Mouse (Mus musculus) megakaryocyte, embryonic 14.5 days (primary cell): ENCODE measurements around the gene 1700001C02Rik.

ENCODE experiments used
- FLI1 ChIP-seq: IDR thresholded peaks from 2 replicates; pipeline ENCODE4 v1.6.1; 2012; ENCODE audit warnings: low read length, inconsistent platforms, mixed read lengths
- GATA1 ChIP-seq: IDR thresholded peaks from 3 replicates; pipeline ENCODE4 v1.6.1; 2012; ENCODE audit warnings: mixed read lengths, low read length, inconsistent platforms, borderline replicate concordance

DNA sequence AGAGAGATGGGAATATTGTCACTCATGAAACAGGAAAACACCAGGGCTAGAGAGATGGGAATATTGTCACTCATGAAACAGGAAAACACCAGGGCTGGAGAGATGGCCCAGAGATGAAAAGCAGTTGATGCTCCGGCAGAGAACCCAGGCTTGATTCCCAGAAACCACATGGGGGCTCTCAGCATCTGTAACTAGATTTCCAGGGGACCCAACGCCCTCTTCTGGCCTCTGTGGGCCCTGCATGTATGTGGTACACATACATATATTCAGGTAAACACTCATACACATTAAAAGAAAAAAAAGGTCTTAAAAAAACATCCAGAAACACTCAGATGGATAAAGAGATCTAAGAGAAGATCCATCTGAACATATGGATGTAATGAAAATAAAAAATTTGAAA lies 26.9 kb upstream of the 1700001C02Rik start:
- TF ChIP-seq GATA1: no peak
- no peak for TF ChIP-seq FLI1
